Mouse (Mus musculus): Measurements from ENCODE around the gene Ccdc60. TPM values are rescaled to one million over a fixed set of nuclear protein-coding genes. Genes with fewer than 3 reads are reported as not detected.

The Ccdc60 gene
- total RNA-seq, 1 experiment from 2014 or later: not detected

DNA sequence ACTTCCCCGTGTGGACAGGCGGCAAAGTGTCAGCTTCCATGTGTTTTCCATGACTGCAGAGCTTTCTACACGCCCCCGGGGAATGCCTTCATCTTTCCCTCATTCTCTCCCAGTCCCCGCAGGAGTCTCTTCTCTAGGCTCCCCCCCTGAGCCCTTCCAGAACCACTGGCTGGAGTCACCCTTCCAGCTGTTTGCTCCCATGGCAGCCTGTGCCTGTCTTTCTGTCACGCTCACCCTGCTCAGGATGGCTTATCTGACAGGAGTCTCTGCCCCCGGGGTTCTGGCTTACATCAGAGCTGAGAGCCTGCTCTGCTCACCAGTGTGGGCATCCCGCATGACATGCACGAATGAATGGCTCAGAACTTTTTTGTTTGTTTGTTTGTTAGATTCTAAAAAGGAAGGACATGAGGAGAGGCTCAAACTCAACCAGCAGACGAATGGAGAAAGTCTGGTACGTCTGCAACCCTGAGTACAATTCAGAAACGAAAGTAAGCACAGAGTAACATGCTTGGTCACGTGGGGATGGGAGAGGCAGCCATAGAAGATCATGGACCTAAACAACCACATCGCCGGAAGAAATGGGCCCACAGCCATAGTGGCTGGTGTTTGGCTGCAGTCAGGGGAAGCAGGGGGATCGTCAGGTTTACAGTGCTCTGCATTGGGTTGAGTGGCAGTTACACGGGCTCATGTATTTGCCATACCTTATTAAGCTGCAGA, 17.1 kb downstream of the Ccdc60 start:
- no peak for DNase-seq

GRCm38 (mm10) chr5:116269212-116270145, 19.3 kb downstream of the Ccdc60 start:
- DNase-seq: no peak

DNA sequence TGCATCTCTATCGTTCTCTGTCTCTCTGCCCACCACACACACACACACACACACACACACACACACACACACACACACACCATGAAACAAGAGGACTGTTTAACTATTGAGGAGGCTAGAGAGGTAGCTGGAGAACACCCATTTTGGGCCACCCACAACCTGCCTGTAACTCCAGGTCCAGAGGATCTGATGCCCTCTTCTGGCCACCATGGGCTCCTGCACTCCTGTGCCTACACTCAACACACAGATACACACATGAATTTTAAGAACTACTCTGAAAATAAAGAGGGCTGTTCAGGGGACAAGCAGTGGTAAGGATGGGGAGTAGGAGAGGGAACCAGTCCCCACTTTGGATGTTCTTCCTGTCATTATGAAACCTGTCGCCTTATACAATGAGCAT, 26.1 kb downstream of the Ccdc60 start:
- DNase-seq: no peak

- no peak for DNase-seq
Observed at GRCm38 (mm10) chr5:116261944-116262343, 26.8 kb downstream of the Ccdc60 start.

DNA sequence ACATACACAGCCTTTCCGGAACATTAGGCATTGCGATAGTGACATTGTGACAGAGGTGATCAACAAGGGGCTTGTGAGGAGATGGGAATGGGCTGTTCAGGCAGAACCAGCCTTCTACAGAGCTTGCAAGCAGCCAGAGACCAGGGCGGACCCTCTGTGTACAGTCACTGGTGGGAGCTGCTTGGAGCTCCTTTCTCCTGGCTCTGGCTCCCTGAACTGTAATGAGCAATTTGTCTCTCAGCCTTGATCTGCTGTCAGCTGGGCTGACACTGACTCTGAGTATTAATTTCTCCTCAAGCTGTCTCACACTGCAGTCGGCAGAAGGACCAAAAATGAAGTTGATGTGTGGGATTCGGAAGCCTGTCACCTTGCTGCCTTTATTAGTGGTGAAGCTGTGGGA, 28.4 kb downstream of the Ccdc60 start:
- DNase-seq: no peak

- no peak for DNase-seq
Observed at GRCm38 (mm10) chr5:116258321-116258860, 30.4 kb downstream of the Ccdc60 start.

- no peak for DNase-seq
Observed at GRCm38 (mm10) chr5:116253914-116254313, 34.9 kb downstream of the Ccdc60 start.

DNA sequence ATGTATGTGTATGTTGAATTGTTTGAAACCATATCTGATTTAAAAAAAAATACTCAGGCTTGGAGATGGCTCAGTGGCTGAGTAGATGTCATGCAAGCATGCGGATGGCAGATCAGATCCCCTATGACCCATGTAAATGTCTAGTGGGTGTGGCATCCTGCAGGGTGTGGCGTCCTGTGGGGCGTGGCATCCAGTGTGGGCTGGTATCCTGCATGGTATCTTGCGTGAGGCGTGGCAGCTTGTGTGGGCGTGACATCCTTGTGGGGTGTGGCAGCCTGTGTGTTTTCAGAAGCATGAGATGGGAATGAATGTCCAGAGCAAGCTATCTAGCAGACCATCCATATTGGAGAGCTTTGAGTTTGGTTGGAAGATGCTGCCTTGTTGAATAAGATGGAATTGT, 36.6 kb downstream of the Ccdc60 start:
- no peak for DNase-seq

- peak; percentile 32 for DNase-seq
Observed at GRCm38 (mm10) chr5:116246642-116247041, 42.1 kb downstream of the Ccdc60 start.

DNA sequence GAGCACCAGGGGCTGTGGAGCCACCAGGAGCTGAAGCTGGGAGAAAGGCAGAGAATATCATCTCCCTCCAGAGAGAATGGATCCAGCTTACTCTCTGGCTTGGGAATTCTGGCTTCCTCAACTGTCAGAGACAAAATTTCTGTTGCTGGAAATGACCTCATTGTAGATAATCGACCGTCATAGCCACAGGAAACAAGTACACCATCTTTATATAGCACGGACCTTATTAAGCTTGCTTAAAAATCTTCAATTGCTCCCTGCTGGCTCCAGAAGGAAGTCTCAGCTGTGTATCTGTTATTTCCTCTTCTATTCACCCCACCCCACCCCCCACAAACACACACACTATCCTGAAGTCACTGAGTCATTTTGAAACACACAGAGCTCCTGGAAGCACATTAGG, 44.3 kb downstream of the Ccdc60 start:
- DNase-seq: no peak

- DNase-seq: no peak
Observed at GRCm38 (mm10) chr5:116243622-116244021, 45.2 kb downstream of the Ccdc60 start.

- peak; percentile 40 for DNase-seq
Observed at GRCm38 (mm10) chr5:116231841-116232643, 56.7 kb downstream of the Ccdc60 start.

GRCm38 (mm10) chr5:116228414-116228813, 60.4 kb downstream of the Ccdc60 start:
- DNase-seq: no peak

DNA sequence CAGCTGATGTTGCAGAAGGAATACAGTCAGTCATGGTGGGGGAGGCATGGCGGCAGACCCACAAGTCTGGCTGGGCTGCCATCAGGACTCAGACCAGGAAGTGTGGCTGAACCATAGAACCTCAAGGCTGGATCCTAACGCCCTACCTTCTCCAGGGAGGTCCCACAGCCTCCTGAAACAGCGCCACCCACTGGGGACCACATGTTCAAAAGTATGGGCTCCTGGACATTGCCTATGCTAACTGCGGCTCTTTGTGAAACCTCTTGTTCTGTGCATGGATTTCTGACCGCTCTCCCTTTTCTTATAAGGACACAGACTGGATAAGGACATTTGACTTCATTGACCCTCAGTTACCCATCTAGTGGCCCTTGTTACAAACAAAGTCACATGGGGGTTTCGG, 64.8 kb downstream of the Ccdc60 start:
- DNase-seq: no peak

GRCm38 (mm10) chr5:116221916-116222315, 66.9 kb downstream of the Ccdc60 start:
- no peak for DNase-seq

GRCm38 (mm10) chr5:116219288-116219687, 69.5 kb downstream of the Ccdc60 start:
- DNase-seq: no peak

DNA sequence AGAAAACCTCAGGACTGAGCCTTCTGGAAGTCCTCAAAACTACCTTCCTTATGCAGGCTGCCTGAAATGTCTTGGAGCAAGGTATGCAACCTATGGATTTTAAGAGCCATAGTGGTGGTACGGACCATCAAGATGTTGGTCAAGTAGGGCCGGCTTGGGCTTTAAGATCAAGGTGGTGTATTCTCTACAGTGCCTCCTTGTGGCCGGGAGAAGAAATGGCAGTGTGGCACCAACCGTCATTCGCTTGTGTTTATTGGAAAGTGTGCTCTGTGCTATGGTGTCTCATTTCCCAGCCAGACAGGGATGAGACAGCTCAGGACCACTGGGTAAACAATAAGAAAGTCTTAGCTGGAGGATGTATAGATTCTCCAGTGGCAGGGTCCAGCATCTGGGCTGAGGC, 76.1 kb downstream of the Ccdc60 start:
- DNase-seq: no peak

DNA sequence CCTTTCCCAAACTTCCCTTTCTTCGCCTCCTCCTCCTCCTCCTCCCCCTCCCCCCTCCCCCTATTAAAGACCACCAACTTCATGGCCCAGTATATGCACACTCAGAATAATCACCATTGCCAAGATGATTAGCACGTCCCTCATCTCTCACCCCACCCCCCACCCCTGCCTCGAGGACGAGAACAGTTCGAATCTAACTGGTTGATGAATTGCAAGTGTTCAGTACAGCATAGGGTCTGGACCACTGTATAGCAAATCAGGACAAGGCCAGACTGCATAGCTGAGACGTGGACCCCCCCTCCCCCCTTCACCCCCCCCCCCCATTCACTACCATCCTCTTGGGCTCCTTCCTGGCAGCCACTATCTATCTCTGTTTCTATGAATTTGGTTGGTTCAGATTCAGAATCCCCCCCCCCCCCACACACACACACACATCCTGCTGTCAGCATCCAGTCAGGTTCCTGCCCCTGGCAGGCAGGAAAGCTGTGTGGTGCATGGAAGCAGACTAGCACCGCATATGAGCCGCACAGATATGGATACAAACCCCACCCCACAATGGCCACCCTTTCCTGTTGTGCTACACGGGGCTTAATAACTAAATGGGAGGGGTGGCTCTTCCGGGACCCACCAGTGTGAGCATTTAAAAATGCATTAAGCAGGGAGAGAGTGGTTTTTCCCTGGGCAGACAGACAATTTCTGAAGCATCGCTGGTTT, 79.2 kb downstream of the Ccdc60 start:
- no peak for DNase-seq

- no peak for DNase-seq
Observed at GRCm38 (mm10) chr5:116208741-116209368, 79.9 kb downstream of the Ccdc60 start.

GRCm38 (mm10) chr5:116202692-116203091, 86.1 kb downstream of the Ccdc60 start:
- no peak for DNase-seq

DNA sequence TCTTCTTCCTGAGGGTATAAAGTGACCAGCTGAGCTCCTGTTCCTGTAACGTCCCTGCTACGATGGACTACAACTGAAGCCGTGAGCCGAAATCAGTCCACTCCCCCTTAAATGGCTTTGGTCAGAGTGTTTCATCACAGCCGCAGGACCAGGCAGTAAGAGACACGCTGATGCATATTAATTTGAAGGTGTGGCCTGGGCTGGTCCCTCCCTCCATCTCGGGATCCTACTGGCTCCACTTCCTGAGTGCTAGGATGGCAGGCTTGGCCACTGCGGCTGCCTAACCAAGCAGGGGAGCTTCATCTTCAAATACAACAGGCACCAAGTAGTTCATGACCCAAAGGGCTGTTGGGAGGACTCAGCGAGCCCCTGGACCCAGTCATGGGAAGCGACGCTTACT, 94.3 kb downstream of the Ccdc60 start:
- no peak for DNase-seq

Measured in adrenal gland, postnatal 25 days (tissue).